Mouse (Mus musculus) mouse trophoblast stem cell (cell line): ENCODE data around the gene Bzw2.

Experiments used
- in situ Hi-C, 2 experiments: fragments of 300-500 bp; cut with MseI, MboI; formaldehyde crosslinking; loops; 2 replicates in 1 of 2; 3 replicates in 1 of 2; pipeline ENCODE4 v1.15.1; 2025

The Bzw2 gene

DNA sequence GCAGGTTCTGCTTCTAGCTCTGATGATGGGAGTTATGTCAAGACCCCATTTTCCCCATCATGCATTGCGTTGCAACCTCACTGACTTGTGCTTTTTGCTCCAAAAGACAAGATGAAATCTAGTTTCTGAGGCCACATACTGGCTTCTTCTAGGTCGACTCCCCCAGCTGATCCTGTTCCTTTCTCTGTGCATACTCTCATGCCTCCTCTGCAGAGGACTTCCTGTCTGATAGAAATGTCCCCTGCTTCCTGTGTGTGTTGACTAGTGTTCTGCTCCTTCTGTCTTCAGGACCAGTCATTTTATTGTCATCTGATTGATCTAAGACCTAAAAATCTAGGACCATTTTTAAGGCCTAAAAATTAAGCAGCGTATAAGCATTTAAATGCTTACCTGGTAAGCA, 22.5 kb downstream of the Bzw2 start:
- in situ Hi-C loops = no loop called here

GRCm38 (mm10) chr12:36134111-36134510, 23.8 kb downstream of the Bzw2 start:
- in situ Hi-C loops = no loop called here

DNA sequence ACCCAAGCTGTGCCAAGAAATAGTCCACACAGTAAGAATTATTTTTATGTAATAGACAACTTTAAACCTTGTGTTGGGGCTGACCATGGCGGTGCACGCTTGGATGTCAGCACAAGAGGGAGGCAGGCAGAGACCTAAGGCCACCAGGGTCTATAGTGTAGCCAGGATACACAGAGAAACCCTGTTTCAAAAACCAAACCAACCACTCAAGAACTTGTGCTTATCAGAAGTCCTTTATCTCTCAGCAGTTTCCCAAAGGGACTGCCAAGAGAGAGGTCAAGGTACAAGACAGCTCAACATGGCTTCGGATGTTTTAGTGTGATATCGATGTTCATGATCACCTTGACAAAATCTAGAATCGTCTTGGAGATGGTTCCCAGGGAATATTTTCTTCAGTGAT, 24.3 kb downstream of the Bzw2 start:
- in situ Hi-C loops = no loop called here

GRCm38 (mm10) chr12:36132668-36133067, 25.2 kb downstream of the Bzw2 start:
- in situ Hi-C loops = no loop called here

- in situ Hi-C loops = no loop called here
Measured at GRCm38 (mm10) chr12:36132254-36132653, 25.6 kb downstream of the Bzw2 start.

DNA sequence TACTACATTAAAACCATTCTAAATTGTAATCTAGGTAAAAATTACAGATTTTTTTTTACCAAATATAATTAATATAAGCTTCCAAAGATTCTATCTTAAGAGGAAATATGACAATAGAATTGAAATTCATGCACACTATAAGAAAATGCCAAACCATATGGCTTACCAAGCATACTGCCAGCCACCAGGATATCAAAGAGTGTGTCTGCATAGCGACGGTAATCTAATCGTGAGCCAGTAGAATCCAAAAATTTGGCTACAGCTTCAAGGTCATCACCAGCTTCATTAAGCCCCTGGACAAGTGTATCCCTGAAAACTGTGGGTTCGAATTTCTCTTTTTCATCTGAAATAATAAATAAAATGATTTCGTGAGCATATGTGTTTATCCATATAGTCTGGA, 28.1 kb downstream of the Bzw2 start:
- in situ Hi-C loops = no loop called here

DNA sequence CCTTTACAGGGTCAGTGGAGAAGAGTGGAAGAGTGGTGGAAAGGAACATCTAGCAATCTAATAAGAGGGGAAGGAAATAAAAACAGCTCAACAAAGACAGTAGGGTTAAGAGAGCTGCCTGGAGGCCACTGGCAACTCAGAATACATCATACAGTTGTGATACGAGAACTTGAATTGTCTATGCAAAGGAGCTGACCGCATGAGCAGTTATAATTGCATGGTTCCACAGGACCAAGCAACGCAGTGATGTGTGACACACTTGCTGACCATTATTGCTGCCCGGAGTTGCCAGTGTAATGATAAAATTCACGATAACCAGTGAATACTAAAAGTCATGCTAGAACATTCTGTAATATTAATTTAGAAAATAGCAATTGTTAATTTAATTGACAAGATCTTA, 31.8 kb downstream of the Bzw2 start:
- in situ Hi-C loops = no loop called here

GRCm38 (mm10) chr12:36119244-36119643, 38.6 kb downstream of the Bzw2 start:
- in situ Hi-C loops = no loop called here

GRCm38 (mm10) chr12:36117161-36117560, 40.7 kb downstream of the Bzw2 start:
- in situ Hi-C loops = no loop called here

- in situ Hi-C loops = no loop called here
Measured at GRCm38 (mm10) chr12:36112081-36112480, 45.8 kb downstream of the Bzw2 start.

DNA sequence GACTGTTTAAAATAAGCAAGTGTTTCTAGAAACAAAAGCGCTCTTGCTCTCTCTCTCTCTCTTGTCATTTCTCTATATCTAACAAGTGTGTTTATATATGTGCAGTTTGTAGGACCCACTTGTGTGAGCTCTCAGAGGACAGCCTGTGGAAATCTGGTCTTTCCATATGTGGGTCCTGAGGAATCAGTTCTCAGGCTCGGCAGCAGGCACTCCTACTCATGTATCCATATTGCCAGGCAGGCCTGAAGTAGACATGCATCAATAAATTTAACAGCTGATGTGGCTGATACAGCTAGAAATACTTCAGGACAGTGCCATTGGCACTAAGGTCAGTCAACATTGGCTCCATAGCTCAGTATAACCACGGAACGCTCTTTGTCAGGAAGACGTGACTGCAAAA, 46.8 kb downstream of the Bzw2 start:
- in situ Hi-C loops = no loop called here

DNA sequence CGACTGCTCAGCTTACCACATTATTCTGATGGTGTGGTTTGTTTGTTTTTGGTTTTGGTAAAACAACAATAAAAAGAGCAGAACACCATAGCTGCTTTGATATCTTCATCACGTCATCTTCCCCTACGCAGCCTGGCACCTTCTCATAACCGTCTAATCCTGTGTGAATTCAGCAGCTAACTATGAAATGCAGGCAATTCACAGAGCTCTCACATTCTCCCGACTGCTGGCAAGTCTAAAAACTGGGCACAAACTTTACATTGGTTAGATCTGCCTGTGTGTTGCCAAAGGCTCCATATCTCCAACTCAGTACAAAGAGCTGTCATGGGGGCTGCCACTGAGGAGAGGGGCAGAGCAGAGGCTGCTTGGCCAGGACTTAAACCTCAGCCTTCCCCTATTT, 47.4 kb downstream of the Bzw2 start:
- in situ Hi-C loops = no loop called here

GRCm38 (mm10) chr12:36108442-36108841, 49.4 kb downstream of the Bzw2 start:
- in situ Hi-C loops = no loop called here

DNA sequence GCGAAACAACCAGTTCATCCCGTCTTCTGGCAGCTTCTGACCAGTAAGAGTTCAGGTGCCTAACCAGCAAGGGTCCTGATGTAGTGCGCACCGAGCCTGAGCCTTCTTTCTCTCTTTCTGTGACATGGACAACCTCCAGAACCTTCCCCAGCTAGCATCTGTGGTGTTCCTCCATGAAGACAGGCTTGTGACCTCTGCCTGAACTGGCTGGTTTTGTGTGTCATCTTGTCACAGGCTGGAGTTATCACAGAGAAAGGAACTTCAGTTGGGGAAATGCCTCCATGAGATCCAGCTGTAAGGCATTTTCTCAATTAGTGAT, 54.3 kb downstream of the Bzw2 start:
- in situ Hi-C loops = no loop called here

DNA sequence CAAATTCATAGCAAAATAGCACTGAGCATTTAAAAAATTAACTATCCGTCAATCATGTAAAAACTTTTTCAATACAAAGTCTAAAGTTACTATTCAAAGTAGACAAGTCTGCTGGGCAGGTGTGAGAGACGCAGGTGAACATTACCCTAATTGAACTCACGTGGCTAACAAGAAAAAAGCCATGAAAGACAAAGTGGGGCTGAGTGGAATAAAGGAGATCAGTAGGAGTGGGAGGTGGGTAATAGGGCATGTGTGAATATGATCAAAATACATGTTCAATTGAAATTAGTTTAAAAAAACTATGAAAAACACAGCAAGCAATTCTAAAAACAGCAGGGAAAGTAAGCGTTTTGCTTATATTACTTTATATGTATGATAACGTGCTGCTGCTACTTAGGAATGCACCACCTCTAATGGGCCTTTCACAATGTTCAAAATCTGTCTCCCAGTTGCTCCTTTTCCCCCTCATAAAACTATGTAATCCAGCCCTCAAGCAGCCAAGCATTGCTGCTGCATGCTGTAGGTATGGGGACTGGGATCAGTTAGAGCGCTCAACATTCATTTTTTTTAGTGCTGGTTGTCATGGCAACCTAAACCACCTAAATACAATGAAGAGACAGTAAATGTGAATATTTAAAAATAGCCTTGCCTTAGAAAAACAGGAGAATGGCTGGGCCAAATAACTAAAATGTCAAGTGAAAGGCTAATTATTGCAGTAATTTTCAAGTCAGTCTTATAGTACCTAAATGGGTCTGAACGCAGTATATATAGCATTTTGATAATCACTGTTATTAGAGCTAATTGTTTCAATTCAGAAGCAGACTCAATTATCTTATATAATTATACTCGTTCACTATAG, 54.9 kb downstream of the Bzw2 start:
- in situ Hi-C loops = no loop called here

- in situ Hi-C loops = no loop called here
Measured at GRCm38 (mm10) chr12:36095371-36095880, 62.5 kb downstream of the Bzw2 start.

DNA sequence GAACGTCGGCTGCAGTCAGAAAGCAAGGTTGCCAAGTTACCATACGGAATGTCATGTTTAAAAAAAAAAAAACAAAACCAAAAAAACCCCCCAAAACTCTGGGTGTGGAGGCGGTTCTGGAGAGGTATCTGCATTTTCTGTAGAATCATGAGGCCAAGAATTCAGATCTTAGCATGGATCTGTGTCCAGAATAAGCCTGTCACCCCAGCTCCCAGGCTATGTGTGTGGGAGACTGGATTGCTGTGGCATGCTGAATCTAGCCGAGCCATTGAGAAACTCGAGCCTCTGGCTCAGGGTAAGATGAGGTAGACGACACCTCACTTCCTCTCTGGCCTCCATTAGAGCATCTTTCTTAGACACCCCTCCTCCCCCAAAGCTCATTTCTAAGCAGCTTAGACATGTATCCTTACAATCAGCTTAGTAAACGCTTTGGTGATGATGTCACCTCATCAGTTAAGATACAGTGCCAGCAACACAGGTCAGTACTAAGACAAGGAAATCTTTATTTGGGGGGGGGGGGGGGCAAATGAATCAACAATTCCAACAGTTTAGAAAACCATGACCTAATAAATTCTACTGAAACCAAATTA, 64.7 kb downstream of the Bzw2 start:
- in situ Hi-C loops = no loop called here

- in situ Hi-C loops = no loop called here
Measured at GRCm38 (mm10) chr12:36091964-36092363, 65.9 kb downstream of the Bzw2 start.

DNA sequence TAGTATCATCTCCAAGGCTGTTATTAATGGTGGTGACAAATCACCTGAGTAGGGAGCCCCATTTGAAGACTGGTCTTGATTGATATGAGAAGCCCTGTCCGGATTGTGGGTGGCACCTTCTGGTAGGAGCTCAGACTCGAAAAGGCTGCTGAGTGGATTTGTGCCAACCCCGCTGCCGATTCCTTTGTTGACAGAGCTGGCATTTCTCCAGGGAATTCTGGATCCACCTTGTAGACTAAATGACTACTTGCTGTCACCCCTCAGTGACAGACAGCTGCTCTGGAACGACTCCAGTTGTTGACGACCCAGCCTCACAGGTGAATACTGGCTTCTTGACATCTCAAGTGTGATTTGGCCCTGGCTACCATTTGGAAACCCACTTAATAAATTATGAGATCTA, 68.7 kb downstream of the Bzw2 start:
- in situ Hi-C loops = no loop called here

DNA sequence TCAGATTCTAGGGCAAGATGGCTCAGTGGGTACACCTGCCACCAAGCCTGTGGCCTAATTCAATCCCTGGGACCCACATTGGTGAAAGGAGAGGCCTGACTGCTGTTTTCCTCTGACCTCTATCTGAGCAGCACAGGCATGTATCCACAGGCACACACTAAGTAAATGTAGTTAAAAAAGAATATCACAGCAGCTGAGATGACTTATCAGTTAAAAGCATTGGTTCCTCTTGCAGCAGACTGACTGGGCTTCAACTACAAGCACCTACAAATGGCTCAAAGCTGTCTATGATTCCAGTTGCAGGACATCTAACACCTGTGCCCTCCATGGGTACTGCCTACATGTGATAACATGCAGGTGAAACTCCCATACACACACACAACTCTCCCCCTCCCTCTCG, 69.1 kb downstream of the Bzw2 start:
- in situ Hi-C loops = no loop called here

GRCm38 (mm10) chr12:36085380-36085779, 72.5 kb downstream of the Bzw2 start:
- in situ Hi-C loops = no loop called here

DNA sequence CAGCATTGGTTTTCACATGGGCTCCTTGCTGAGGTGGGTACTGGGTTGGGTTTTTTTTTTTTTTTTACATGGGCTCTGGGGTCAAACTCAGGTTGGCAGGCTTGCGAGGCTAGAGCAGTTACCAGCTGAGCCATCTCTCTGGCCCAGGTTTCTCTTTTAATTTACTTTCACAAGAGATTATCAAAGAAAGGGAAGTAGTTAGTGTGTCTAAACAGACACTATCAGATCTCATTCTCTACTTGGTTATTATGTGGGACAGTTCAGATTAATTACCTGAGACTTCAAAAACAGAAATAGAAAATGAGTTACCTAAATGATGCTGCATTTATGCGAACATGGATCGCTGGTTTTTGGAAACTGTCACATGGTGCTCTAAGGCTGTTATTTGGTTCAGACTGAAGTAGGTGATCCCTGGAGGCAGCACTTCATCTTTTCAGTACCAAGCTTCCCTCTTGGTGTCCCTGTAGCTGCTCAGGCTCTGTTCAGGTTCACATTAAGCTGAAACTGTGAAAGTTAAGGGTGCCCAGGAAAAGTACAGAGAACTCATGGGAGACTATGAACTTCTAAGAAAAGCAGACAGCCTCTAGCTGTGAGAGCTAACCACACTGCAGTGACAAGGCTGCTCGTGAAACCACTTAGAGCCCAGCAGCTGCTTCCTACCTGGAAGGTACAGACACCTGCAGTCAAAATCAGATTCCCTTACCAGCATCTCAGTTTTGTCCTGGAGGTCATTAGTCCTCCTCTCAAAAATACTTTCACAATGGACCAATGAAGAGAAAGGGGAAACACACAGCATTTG, 79.6 kb downstream of the Bzw2 start:
- in situ Hi-C loops = no loop called here

DNA sequence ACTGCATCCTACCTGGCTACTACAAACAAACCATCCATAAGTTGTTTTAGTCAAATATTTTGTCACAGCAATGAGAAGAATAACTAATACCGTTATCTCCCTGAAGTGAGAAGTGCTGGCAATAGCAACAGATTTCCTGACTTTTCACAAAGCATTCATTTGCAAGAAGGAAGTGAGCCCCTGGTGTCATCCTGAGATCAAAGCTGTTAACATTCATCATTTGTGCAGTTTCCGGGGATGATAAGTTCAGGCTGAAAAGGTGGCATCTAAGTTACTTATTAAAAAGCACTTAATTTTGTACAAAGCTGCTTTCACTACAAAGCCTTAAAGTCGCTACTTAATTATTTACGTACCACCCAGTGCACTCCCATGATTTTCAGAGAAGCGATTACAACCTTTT, 85.0 kb downstream of the Bzw2 start:
- in situ Hi-C loops = no loop called here
